ENCODE assay signal across 8 mouse cellular contexts in the genomic region with DNA sequence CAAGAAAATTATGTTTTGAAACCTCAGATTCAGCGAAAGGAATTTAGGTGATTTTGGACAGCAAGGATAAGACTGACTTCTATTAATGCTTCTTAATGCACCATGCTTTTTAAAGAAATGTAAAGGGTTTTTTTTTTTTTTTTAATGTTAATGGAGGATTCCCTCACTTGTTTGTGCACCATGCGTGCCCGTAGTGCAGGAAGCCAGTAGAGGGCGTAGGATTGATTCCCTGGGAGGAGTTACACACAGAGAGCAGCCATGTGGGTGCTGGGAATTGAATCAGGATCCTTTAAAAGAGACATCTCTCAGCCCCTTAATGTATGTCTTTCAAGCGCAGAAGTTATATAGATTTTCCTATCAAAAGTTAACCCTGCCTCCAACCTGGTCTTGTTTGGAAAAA. TPM values are rescaled to one million over a fixed set of nuclear protein-coding genes. Genes with fewer than 3 reads are reported as not detected.
DNase-seq lines count a peak whose midpoint lies in the region; ATAC-seq and TF ChIP-seq lines count a peak whose summit lies in the region.

No protein-coding gene starts in this region.

- no peak for ATAC-seq in megakaryocyte, adult 5-6 weeks (ENCODE audit: poor library complexity, severe bottlenecking)
- no peak for ATAC-seq in heart, postnatal 0 days (ENCODE audit: insufficient read depth, low read depth)
- no peak for ATAC-seq in limb, embryonic 12.5 days (ENCODE audit: insufficient number of reproducible peaks, insufficient read depth, low FRiP score, low TSS enrichment, low read depth)
- no peak for ATAC-seq in midbrain, embryonic 13.5 days

- peak; percentile 39 for TF ChIP-seq CTCF in heart, postnatal 0 days (IDR thresholded peaks at IDR 0.05; ENCODE audit: low read depth)

- peak overlapping the region; percentile 96 for H3K9ac ChIP-seq in heart, postnatal 0 days (replicated peaks; ENCODE audit: low read depth, low read length)
- peak overlapping the region; percentile 94 for H3K9ac ChIP-seq in limb, embryonic 12.5 days (replicated peaks)
- H3K9ac ChIP-seq in midbrain, embryonic 13.5 days (replicated peaks) = peak overlapping the region; percentile 92

- WGBS in heart, postnatal 0 days = 18% methylated on average over 5 of the region's 5 CpGs
- WGBS in limb, embryonic 12.5 days = 16% methylated on average over 5 of the region's 5 CpGs
- WGBS in midbrain, embryonic 13.5 days = 15% methylated on average over 5 of the region's 5 CpGs

- peaks cover 32% of the 10 kb centered on the region for H3K36me3 ChIP-seq in megakaryocyte, embryonic 14.5 days (replicated peaks; ENCODE audit: low read length)
- peaks cover 6% of the 10 kb centered on the region for H3K36me3 ChIP-seq in heart, postnatal 0 days (replicated peaks; ENCODE audit: control insufficient read depth, insufficient read depth, low read length)
- H3K36me3 ChIP-seq in limb, embryonic 12.5 days = peaks cover 2% of the 10 kb centered on the region; the same call in 1 of the 2 replicates
- H3K36me3 ChIP-seq in midbrain, embryonic 13.5 days = 0 out of 2 replicates have a peak, but pooled peaks cover under 1% of the 10 kb centered on the region

- DNase-seq in embryo, embryonic 10 days (ENCODE audit: low spot score) = peak; percentile 68
- peak; percentile 60 for DNase-seq in heart, postnatal 0 days (ENCODE audit: low spot score)
- peak; percentile 46 for DNase-seq in thymus, postnatal 4 days
- DNase-seq in urinary bladder, postnatal 10 days (ENCODE audit: low spot score) = no peak

- H3K27ac ChIP-seq in heart, postnatal 0 days (ENCODE audit: low read depth) = peak overlapping the region; percentile 99
- H3K27ac ChIP-seq in limb, embryonic 12.5 days = peak overlapping the region; percentile 99; the same call in 1 of the 2 replicates
- no peak overlapping the region for H3K27ac ChIP-seq in midbrain, embryonic 13.5 days

- H3K4me1 ChIP-seq in megakaryocyte, embryonic 14.5 days = peaks cover 32% of the 10 kb centered on the region
- H3K4me1 ChIP-seq in heart, postnatal 0 days (ENCODE audit: control insufficient read depth, insufficient read depth) = peaks cover 7% of the 10 kb centered on the region; the same call in 1 of the 2 replicates
- peaks cover 8% of the 10 kb centered on the region for H3K4me1 ChIP-seq in limb, embryonic 12.5 days (replicated peaks)
- H3K4me1 ChIP-seq in midbrain, embryonic 13.5 days (replicated peaks) = peaks cover 28% of the 10 kb centered on the region

- H3K4me2 ChIP-seq in heart, postnatal 0 days (ENCODE audit: low read depth, low read length) = peak overlapping the region; percentile 79
- peak overlapping the region; percentile 57 for H3K4me2 ChIP-seq in limb, embryonic 12.5 days
- H3K4me2 ChIP-seq in midbrain, embryonic 13.5 days (replicated peaks) = peak overlapping the region; percentile 81

- H3K27me3 ChIP-seq in megakaryocyte, embryonic 14.5 days (replicated peaks) = peaks cover 1% of the 10 kb centered on the region
- H3K27me3 ChIP-seq in heart, postnatal 0 days (ENCODE audit: control insufficient read depth, insufficient read depth, low read length) = no peaks in the 10 kb centered on the region
- no peaks in the 10 kb centered on the region for H3K27me3 ChIP-seq in limb, embryonic 12.5 days
- H3K27me3 ChIP-seq in midbrain, embryonic 13.5 days = no peaks in the 10 kb centered on the region

- H3K4me3 ChIP-seq in megakaryocyte, embryonic 14.5 days (replicated peaks) = peak overlapping the region; percentile 96
- H3K4me3 ChIP-seq in heart, postnatal 0 days (ENCODE audit: low read depth, low read length) = peak overlapping the region; percentile 100
- peak overlapping the region; percentile 92 for H3K4me3 ChIP-seq in limb, embryonic 12.5 days (replicated peaks)
- H3K4me3 ChIP-seq in midbrain, embryonic 13.5 days (replicated peaks) = peak overlapping the region; percentile 98

- no peaks in the 10 kb centered on the region for H3K9me3 ChIP-seq in megakaryocyte, embryonic 14.5 days
- no peaks in the 10 kb centered on the region for H3K9me3 ChIP-seq in heart, postnatal 0 days (replicated peaks; ENCODE audit: control insufficient read depth, low read length)
- no peaks in the 10 kb centered on the region for H3K9me3 ChIP-seq in limb, embryonic 12.5 days
- H3K9me3 ChIP-seq in midbrain, embryonic 13.5 days = no peaks in the 10 kb centered on the region

- TF ChIP-seq EP300 in heart, postnatal 0 days (IDR thresholded peaks at IDR 0.05; ENCODE audit: low read depth) = no peak

RNA-seq across cellular contexts. Expression of a gene that starts 1.1 kb away (rescaled TPM):
- polyA plus RNA-seq in megakaryocyte, embryonic 14.5 days (2012; ENCODE audit: insufficient read depth, low replicate concordance) = 8.2 TPM in 1 of 2 replicates, not detected in the other
- total RNA-seq in megakaryocyte, adult 5-6 weeks (2015) = 182 and 199 TPM in 2 replicates
- 133 and 144 TPM in 2 replicates for total RNA-seq in megakaryocyte, adult 5-6 weeks (2017)
- total RNA-seq in heart, postnatal 0 days (2014; rRNA removed; ENCODE audit: low replicate concordance) = 45.1 and 46.3 TPM in 2 replicates
- polyA plus RNA-seq in heart, postnatal 0 days (2015; fragmentation: Nextera tagmentation; extraction: Ambion mirVana) = 24.9 and 25.0 TPM in 2 replicates
- 42.9 and 47.0 TPM in 2 replicates for polyA plus RNA-seq in limb, embryonic 12.5 days (2016; fragmentation: Nextera tagmentation; extraction: Ambion mirVana)
- polyA plus RNA-seq in midbrain, embryonic 13.5 days (2015; fragmentation: Nextera tagmentation; extraction: Ambion mirVana) = 36.1 and 38.3 TPM in 2 replicates

RNA-seq across cellular contexts. Expression of a gene that starts 41.0 kb away (rescaled TPM):
- polyA plus RNA-seq in megakaryocyte, embryonic 14.5 days (2012; ENCODE audit: insufficient read depth, low replicate concordance) = not detected in 2 replicates
- total RNA-seq in megakaryocyte, adult 5-6 weeks (2015) = not detected in 2 replicates
- not detected in 2 replicates for total RNA-seq in megakaryocyte, adult 5-6 weeks (2017)
- 26.5 and 33.5 TPM in 2 replicates for total RNA-seq in heart, postnatal 0 days (2014; rRNA removed; ENCODE audit: low replicate concordance)
- 12.2 and 12.7 TPM in 2 replicates for polyA plus RNA-seq in heart, postnatal 0 days (2015; fragmentation: Nextera tagmentation; extraction: Ambion mirVana)
- polyA plus RNA-seq in limb, embryonic 12.5 days (2016; fragmentation: Nextera tagmentation; extraction: Ambion mirVana) = 1.4 and 1.7 TPM in 2 replicates
- 0.05 TPM in 1 of 2 replicates, not detected in the other for polyA plus RNA-seq in midbrain, embryonic 13.5 days (2015; fragmentation: Nextera tagmentation; extraction: Ambion mirVana)
